Mouse (Mus musculus) mouse trophoblast stem cell (cell line): ENCODE data around the gene Gm45753.

Source experiments
- in situ Hi-C, 2 experiments: fragments of 300-500 bp; cut with MseI, MboI; formaldehyde crosslinking; loops; 2 replicates in 1 of 2; 3 replicates in 1 of 2; pipeline ENCODE4 v1.15.1; 2025

The Gm45753 gene

GRCm38 (mm10) chr8:45274317-45274716 lies 33.9 kb downstream of the Gm45753 start:
- in situ Hi-C loops = no loop called here

GRCm38 (mm10) chr8:45269056-45269455 lies 39.2 kb downstream of the Gm45753 start:
- in situ Hi-C loops = no loop called here

GRCm38 (mm10) chr8:45268485-45268884 lies 39.8 kb downstream of the Gm45753 start:
- in situ Hi-C loops = no loop called here

- in situ Hi-C loops = no loop called here
Measured at GRCm38 (mm10) chr8:45267611-45268391, 40.5 kb downstream of the Gm45753 start.

GRCm38 (mm10) chr8:45266993-45267392 lies 41.3 kb downstream of the Gm45753 start:
- in situ Hi-C loops = no loop called here

GRCm38 (mm10) chr8:45264918-45265317 lies 43.3 kb downstream of the Gm45753 start:
- in situ Hi-C loops = no loop called here

- in situ Hi-C loops = no loop called here
Measured at GRCm38 (mm10) chr8:45262851-45263250, 45.4 kb downstream of the Gm45753 start.

GRCm38 (mm10) chr8:45261920-45262319 lies 46.3 kb downstream of the Gm45753 start, which contains the start of gene F11:
TSS of gene F11 (minus strand) at chr8:45262031.
- in situ Hi-C loops = no loop called here

- in situ Hi-C loops = no loop called here
Measured at GRCm38 (mm10) chr8:45258421-45258820, 49.8 kb downstream of the Gm45753 start.

GRCm38 (mm10) chr8:45255040-45255439 lies 53.2 kb downstream of the Gm45753 start:
- in situ Hi-C loops = no loop called here

GRCm38 (mm10) chr8:45254194-45254842 lies 53.9 kb downstream of the Gm45753 start:
- in situ Hi-C loops = no loop called here

GRCm38 (mm10) chr8:45253586-45253985 lies 54.7 kb downstream of the Gm45753 start:
- in situ Hi-C loops = no loop called here

- in situ Hi-C loops = no loop called here
Measured at GRCm38 (mm10) chr8:45253111-45253510, 55.2 kb downstream of the Gm45753 start.

GRCm38 (mm10) chr8:45246307-45246706 lies 62.0 kb downstream of the Gm45753 start:
- in situ Hi-C loops = no loop called here

GRCm38 (mm10) chr8:45239363-45239762 lies 68.9 kb downstream of the Gm45753 start:
- in situ Hi-C loops = loop anchor here (5.0 kb wide), 1 partner anchor 172 kb away; the partner anchor contains the start of gene Mtnr1a (in 2 of the 2)

GRCm38 (mm10) chr8:45238282-45238681 lies 70.0 kb downstream of the Gm45753 start:
- in situ Hi-C loops = loop anchor here (5.0 kb wide), 1 partner anchor 171 kb away; the partner anchor contains the start of gene Mtnr1a (in 2 of the 2)

- in situ Hi-C loops = loop anchor here (5.0 kb wide), 1 partner anchor 169 kb away; the partner anchor contains the start of gene Mtnr1a (in 2 of the 2)
Measured at GRCm38 (mm10) chr8:45236164-45236912, 71.9 kb downstream of the Gm45753 start.

- in situ Hi-C loops = loop anchor here (5.0 kb wide), 1 partner anchor 168 kb away; the partner anchor contains the start of gene Mtnr1a (in 2 of the 2)
Measured at GRCm38 (mm10) chr8:45235228-45235627, 73.0 kb downstream of the Gm45753 start.

- in situ Hi-C loops = no loop called here
Measured at GRCm38 (mm10) chr8:45233256-45233655, 75.0 kb downstream of the Gm45753 start.
